ENCODE assay signal across 28 mouse cellular contexts in the genomic region with DNA sequence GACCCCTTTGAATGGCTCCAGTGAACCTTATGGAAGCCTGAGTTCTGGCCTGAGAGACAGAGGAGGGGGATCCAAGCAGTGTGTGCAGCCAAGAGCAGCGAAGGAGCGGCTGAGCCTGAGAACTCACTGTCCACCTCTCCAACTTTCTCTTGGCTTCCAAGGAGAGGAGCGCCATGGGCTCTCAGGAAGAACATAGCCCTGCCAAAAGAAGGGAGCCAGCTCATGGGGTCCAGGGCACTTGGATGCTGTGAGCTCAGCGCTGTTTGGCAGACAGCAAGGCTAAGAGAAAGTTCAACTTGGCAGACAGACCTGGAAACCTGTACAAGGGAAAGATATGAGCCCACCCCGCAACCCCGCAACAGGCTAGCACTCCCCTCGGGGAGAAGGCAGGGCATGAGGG. TPM values are rescaled to one million over a fixed set of nuclear protein-coding genes. Genes with fewer than 3 reads are reported as not detected.
"Had no signal": no experiment of that assay in that cellular context is flagged by ENCODE, and none has a peak within 500 bp of the region (broad histone marks: within the 10 kb centered on the region; RNA-seq: fewer than 3 reads in every experiment).

No protein-coding gene starts in this region.

- DNase-seq: gastrocnemius, adult 2 months; gastrocnemius, postnatal 10 days; gastrocnemius, postnatal 25 days; heart, adult 18-20 months; heart, postnatal 10 days; heart, postnatal 4 days; kidney, adult 18-20 months; kidney, adult 8-10 months; kidney, postnatal 10 days; kidney, postnatal 25 days; kidney, postnatal 4 days; liver; liver, embryonic 13.5 days had no signal

- H3K4me2 ChIP-seq: heart, embryonic 12.5 days; hindbrain, embryonic 14.5 days; intestine, embryonic 15.5 days; limb, embryonic 12.5 days; liver, embryonic 11.5 days; liver, embryonic 13.5 days; liver, embryonic 15.5 days had no signal

- H3K9ac ChIP-seq: heart, embryonic 12.5 days; hindbrain, embryonic 14.5 days; intestine, embryonic 15.5 days; limb, embryonic 12.5 days; liver, embryonic 13.5 days; liver, embryonic 15.5 days had no signal

- H3K4me3 ChIP-seq: gastrocnemius, adult 2 months; heart, embryonic 10.5 days; heart, embryonic 12.5 days; hindbrain, embryonic 10.5 days; intestine, embryonic 15.5 days; layer of hippocampus, adult 2 months; left cerebral cortex, adult 2 months; limb, embryonic 10.5 days; limb, embryonic 12.5 days; liver, embryonic 13.5 days; liver, embryonic 15.5 days had no signal

- H3K36me3 ChIP-seq: heart, embryonic 10.5 days; heart, embryonic 12.5 days; hindbrain, embryonic 10.5 days; intestine, embryonic 15.5 days; limb, embryonic 10.5 days; limb, embryonic 12.5 days; liver, embryonic 13.5 days; liver, embryonic 15.5 days had no signal

- H3K27me3 ChIP-seq: heart, embryonic 12.5 days; intestine, embryonic 15.5 days; limb, embryonic 12.5 days; liver, embryonic 13.5 days; liver, embryonic 15.5 days had no signal

- ATAC-seq: inflammation-experienced regulatory T-cells, adult 6 months; intestine, embryonic 15.5 days; intestine, postnatal 0 days had no signal

- H3K9me3 ChIP-seq: heart, embryonic 10.5 days; heart, embryonic 12.5 days; hindbrain, embryonic 10.5 days; intestine, embryonic 15.5 days; limb, embryonic 10.5 days; limb, embryonic 12.5 days; liver, embryonic 13.5 days; liver, embryonic 15.5 days had no signal

- H3K27ac ChIP-seq: gastrocnemius, adult 2 months; heart, embryonic 10.5 days; hindbrain, embryonic 10.5 days; hindbrain, embryonic 14.5 days; intestine, embryonic 15.5 days; layer of hippocampus, adult 2 months; left cerebral cortex, adult 2 months; limb, embryonic 10.5 days; limb, embryonic 12.5 days; liver, embryonic 13.5 days; liver, embryonic 15.5 days had no signal

RNA-seq across cellular contexts. Expression of a gene that starts 13.3 kb away (rescaled TPM):
- total RNA-seq: granulocyte monocyte progenitor cell, adult 5-6 weeks; layer of hippocampus, postnatal 10 days; left cerebral cortex, adult 2 months had no signal
- polyA plus RNA-seq: inflammation-experienced regulatory T-cells, adult 6 months; liver, embryonic 13.5 days; liver, embryonic 15.5 days had no signal
